16 mouse cellular contexts compared by ENCODE assay signal in genomic region chr3:130432818-130433217, GRCm38 (mm10).
A peak's percentile ranks its signal among the peaks of the same experiment; 100 is the strongest.
DNase-seq lines count a peak whose midpoint lies in the region.
"Had no signal": no experiment of that assay in that cellular context is flagged by ENCODE, and none has a peak within 500 bp of the region (broad histone marks: within the 10 kb centered on the region; RNA-seq: fewer than 3 reads in every experiment).

No protein-coding gene starts in this region.

- DNase-seq in frontal cortex, adult 2 months (ENCODE audit: extremely low spot score in 1 of 2, low spot score in 1 of 2) = peak; percentile 47 to 53
- no peak for DNase-seq in frontal cortex, postnatal 25 days (ENCODE audit: low spot score in 2 of 2)
- DNase-seq in right cerebral cortex, postnatal 36 days (ENCODE audit: low spot score in 2 of 2) = peak; percentile 9 to 34
- DNase-seq in right cerebral cortex, postnatal 4 days = no peak
- peak; percentile 12 to 21 for DNase-seq in left cerebral cortex, postnatal 36 days (ENCODE audit: low spot score in 2 of 2)
- no peak for DNase-seq in urinary bladder, adult 18-20 months (ENCODE audit: low spot score in 2 of 2)
- no peak for DNase-seq in testis, postnatal 10 days (ENCODE audit: low spot score)
- DNase-seq: adrenal gland, postnatal 25 days; cerebellum, adult 11 months; cerebellum, postnatal 10 days; gastrocnemius, postnatal 36 days; heart, postnatal 4 days; kidney, adult 2 months; layer of hippocampus, adult 9-11 months; liver; lung, postnatal 4 days had no signal

- intact Hi-C loops in left cerebral cortex, postnatal 36 days (cut with DNase I) = no loop called here

Comparison
In these comparisons a context has a peak if more than half of its experiments do, and no peak if none do; other contexts are left out.
1. DNase-seq: peak in frontal cortex, adult 2 months (2 of 2), right cerebral cortex, postnatal 36 days (2 of 2) and left cerebral cortex, postnatal 36 days (2 of 2); none in frontal cortex, postnatal 25 days (0 of 2), right cerebral cortex, postnatal 4 days (single experiment), urinary bladder, adult 18-20 months (0 of 2) and testis, postnatal 10 days (single experiment).